Mouse (Mus musculus) testis, adult 2 months (tissue): Measurements from ENCODE around the gene Tmem178. TPM values are rescaled to one million over a fixed set of nuclear protein-coding genes. Genes with fewer than 3 reads are reported as not detected.
A peak's percentile ranks its signal among the peaks of the same experiment; 100 is the strongest.

Experiments used
- H3K27ac ChIP-seq: fragments of 200-500 bp; 2 replicates; pipeline ENCODE4 v1.5.1; 2012; ENCODE audit warnings: low read depth, low read length; ENCODE audit not compliant: control insufficient read depth, insufficient read depth
- H3K27me3 ChIP-seq: fragments of 200-500 bp; 2 replicates; pipeline ENCODE4 v1.6.1; 2012; ENCODE audit warnings: mild to moderate bottlenecking, low read length, moderate library complexity; ENCODE audit not compliant: control insufficient read depth, insufficient read depth
- H3K36me3 ChIP-seq: fragments of 200-500 bp; 2 replicates; pipeline ENCODE4 v1.6.1; 2012; ENCODE audit warnings: mild to moderate bottlenecking, low read length; ENCODE audit not compliant: control insufficient read depth, insufficient read depth
- H3K4me1 ChIP-seq: fragments of 200-500 bp; 2 replicates; pipeline ENCODE4 v1.6.1; 2012; ENCODE audit warnings: low read length; ENCODE audit not compliant: control insufficient read depth, insufficient read depth
- H3K4me3 ChIP-seq: fragments of 200-500 bp; 2 replicates; pipeline ENCODE4 v1.5.1; 2012; ENCODE audit warnings: low read depth, mild to moderate bottlenecking, low read length, moderate library complexity, mixed read lengths; ENCODE audit not compliant: control insufficient read depth
- CTCF ChIP-seq: fragments of 200-500 bp; IDR thresholded peaks from 2 replicates; pipeline ENCODE4 v1.5.1; 2012; ENCODE audit warnings: low read depth, mild to moderate bottlenecking, inconsistent platforms, low read length, moderate library complexity; ENCODE audit not compliant: control insufficient read depth, insufficient read depth, insufficient replicate concordance
- POLR2A ChIP-seq: fragments of 200-500 bp; IDR thresholded peaks from 2 replicates; pipeline ENCODE4 v1.6.1; 2012; ENCODE audit warnings: low read depth, mild to moderate bottlenecking, inconsistent platforms, low read length, moderate library complexity; ENCODE audit not compliant: control insufficient read depth
- polyA plus RNA-seq: library from polyadenylated mRNA; depleted of rRNA; stranded (reverse); fragments of >200 nt; gene quantifications from 2 replicates; pipeline ENCODE4 v1.2.3, GENCODE M21; 2012; rRNA removed

Gene Tmem178
- polyA plus RNA-seq, 1 experiment = 0.30 TPM

- TF ChIP-seq CTCF (no peak), POLR2A (no peak)
- H3K36me3 ChIP-seq = no peaks in the 10 kb centered on the region
- no peak overlapping the region for H3K4me3 ChIP-seq
- no peak overlapping the region for H3K27ac ChIP-seq
- H3K27me3 ChIP-seq = no peaks in the 10 kb centered on the region
- no peaks in the 10 kb centered on the region for H3K4me1 ChIP-seq
Observed at GRCm38 (mm10) chr17:81041662-81042061, 97.2 kb downstream of the Tmem178 start.

GRCm38 (mm10) chr17:81044356-81044755 is 99.9 kb downstream of the Tmem178 start:
- no peaks in the 10 kb centered on the region for H3K27me3 ChIP-seq
- H3K36me3 ChIP-seq = no peaks in the 10 kb centered on the region
- H3K27ac ChIP-seq = no peak overlapping the region
- no peak overlapping the region for H3K4me3 ChIP-seq
- H3K4me1 ChIP-seq = no peaks in the 10 kb centered on the region
- TF ChIP-seq POLR2A = no peak
- TF ChIP-seq CTCF = no peak

- TF ChIP-seq CTCF (no peak), POLR2A (no peak)
- Histone ChIP-seq H3K4me3 (no peak overlapping the region), H3K27me3 (no peaks in the 10 kb centered on the region), H3K36me3 (no peaks in the 10 kb centered on the region), H3K4me1 (no peaks in the 10 kb centered on the region), H3K27ac (no peak overlapping the region)
Observed at GRCm38 (mm10) chr17:81045115-81045514, 100.7 kb downstream of the Tmem178 start.

- Histone ChIP-seq H3K27me3 (no peaks in the 10 kb centered on the region), H3K36me3 (no peaks in the 10 kb centered on the region), H3K27ac (no peak overlapping the region), H3K4me3 (no peak overlapping the region), H3K4me1 (no peaks in the 10 kb centered on the region)
- TF ChIP-seq CTCF (peak; percentile 3; the same call in 1 of the 2 replicates), POLR2A (no peak)
Observed at GRCm38 (mm10) chr17:81045525-81046150, 101.2 kb downstream of the Tmem178 start.

GRCm38 (mm10) chr17:81047930-81048564 is 103.6 kb downstream of the Tmem178 start:
- TF ChIP-seq POLR2A = no peak
- Histone ChIP-seq H3K4me3 (no peak overlapping the region), H3K4me1 (no peaks in the 10 kb centered on the region), H3K36me3 (no peaks in the 10 kb centered on the region), H3K27me3 (no peaks in the 10 kb centered on the region), H3K27ac (no peak overlapping the region)

Other genes with a start within 250 kb of the Tmem178 start
- gene Map4k3, start 216.1 kb upstream of the Tmem178 start, polyA plus RNA-seq = 12.9 and 14.4 TPM in 2 replicates
- gene Thumpd2, start 120.5 kb downstream of the Tmem178 start, polyA plus RNA-seq = 0.61 and 0.67 TPM in 2 replicates